Mouse (Mus musculus) testis, adult 2 months (tissue): ENCODE results near the gene Rem1.

Experiments
- CTCF ChIP-seq: fragments of 200-500 bp; IDR thresholded peaks from 2 replicates; pipeline ENCODE4 v1.5.1; 2012; ENCODE audit warnings: low read depth, mild to moderate bottlenecking, inconsistent platforms, low read length, moderate library complexity; ENCODE audit not compliant: control insufficient read depth, insufficient read depth, insufficient replicate concordance
- POLR2A ChIP-seq: fragments of 200-500 bp; IDR thresholded peaks from 2 replicates; pipeline ENCODE4 v1.6.1; 2012; ENCODE audit warnings: low read depth, mild to moderate bottlenecking, inconsistent platforms, low read length, moderate library complexity; ENCODE audit not compliant: control insufficient read depth

DNA sequence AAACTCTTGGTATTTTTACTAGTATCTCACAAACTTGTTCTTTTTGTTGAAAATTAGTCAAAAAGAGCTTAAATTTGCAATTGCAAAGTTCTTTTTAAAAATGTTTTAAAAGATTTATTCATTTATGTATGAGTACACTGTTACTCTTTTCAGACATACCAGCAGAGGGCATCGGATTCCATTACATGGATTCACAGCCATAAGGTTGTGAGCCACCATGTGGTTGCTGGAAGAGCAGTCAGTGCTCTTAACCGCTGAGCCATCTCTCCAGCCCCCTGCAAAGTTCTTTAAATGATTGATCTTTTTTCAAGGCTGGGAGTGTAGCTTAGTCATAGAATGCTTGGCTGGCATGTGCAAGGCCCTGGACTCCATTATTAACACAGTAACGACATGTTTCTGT lies 51.6 kb downstream of the Rem1 start:
- TF ChIP-seq POLR2A = no peak
- peak; percentile 15; the same call in 1 of the 2 replicates for TF ChIP-seq CTCF
